Mouse (Mus musculus) ES-Bruce4 (cell line): ENCODE data around the gene Mgat4a. TPM values are rescaled to one million over a fixed set of nuclear protein-coding genes. Genes with fewer than 3 reads are reported as not detected.

Source experiments
- H3K27ac ChIP-seq: 2 replicates; pipeline ENCODE4 v1.5.1; 2012; ENCODE audit warnings: low read length, inconsistent platforms; ENCODE audit not compliant: insufficient read depth
- H3K27me3 ChIP-seq: 2 replicates; pipeline ENCODE4 v1.6.1; 2012; ENCODE audit warnings: mild to moderate bottlenecking, low read length, inconsistent platforms; ENCODE audit not compliant: control insufficient read depth, poor library complexity, insufficient read depth, severe bottlenecking
- H3K36me3 ChIP-seq: 2 replicates; pipeline ENCODE4 v1.6.1; 2012; ENCODE audit warnings: inconsistent platforms, mild to moderate bottlenecking, low read length, moderate library complexity; ENCODE audit not compliant: control insufficient read depth, poor library complexity, insufficient read depth, severe bottlenecking
- H3K4me1 ChIP-seq: one replicate; pipeline ENCODE4 v1.8.1; 2011; ENCODE audit warnings: low read length; ENCODE audit not compliant: control insufficient read depth, insufficient read depth
- H3K4me3 ChIP-seq: 2 replicates; pipeline ENCODE4 v1.5.1; 2011; ENCODE audit warnings: low read depth, mild to moderate bottlenecking, low read length
- H3K9ac ChIP-seq: 2 replicates; pipeline ENCODE4 v1.6.1; 2012; ENCODE audit warnings: low read depth, mild to moderate bottlenecking, inconsistent platforms; ENCODE audit not compliant: poor library complexity, severe bottlenecking
- H3K9me3 ChIP-seq: replicated peaks from 2 replicates; pipeline ENCODE4 v1.6.1; 2012; ENCODE audit warnings: mild to moderate bottlenecking, low read length, inconsistent platforms; ENCODE audit not compliant: control insufficient read depth, poor library complexity, insufficient read depth, severe bottlenecking
- CTCF ChIP-seq: IDR thresholded peaks from one replicate; pipeline ENCODE4 v1.8.1; 2011; ENCODE audit warnings: low read depth, low read length
- EP300 ChIP-seq: IDR thresholded peaks from 2 replicates; pipeline ENCODE4 v1.6.1; 2011; ENCODE audit warnings: low read depth, low read length; ENCODE audit not compliant: insufficient read depth
- POLR2A ChIP-seq: IDR thresholded peaks from one replicate; pipeline ENCODE4 v1.8.1; 2011; ENCODE audit warnings: low read length; ENCODE audit not compliant: insufficient read depth
- polyA plus RNA-seq: library from polyadenylated mRNA; stranded (reverse); fragments of >200 nt; gene quantifications from 2 replicates; pipeline ENCODE4 v1.2.4, GENCODE M21; 2011; ENCODE audit warnings: low read depth; ENCODE audit not compliant: missing spikeins, insufficient read depth, insufficient read length

The Mgat4a gene
- polyA plus RNA-seq, 1 experiment, result 9.2 TPM

DNA sequence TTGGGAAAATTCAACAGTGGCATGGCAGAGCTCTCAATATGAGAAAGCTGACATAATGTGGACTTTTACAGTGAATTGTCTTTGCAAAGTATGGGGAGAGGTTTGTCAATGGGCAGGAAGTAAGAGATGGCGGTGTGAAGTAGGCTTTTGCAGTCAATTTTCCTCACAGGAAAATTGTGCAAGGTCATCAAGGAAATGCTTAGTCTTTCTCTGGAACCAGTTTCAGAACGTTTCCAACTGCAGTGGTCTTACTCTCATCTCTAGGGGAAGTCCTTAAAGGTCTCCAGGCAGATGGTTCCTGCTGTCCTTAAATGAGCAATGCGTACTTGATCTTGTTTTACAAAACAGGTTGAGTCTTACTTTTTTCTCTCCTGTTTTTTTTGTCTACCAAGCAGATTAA, 53.8 kb downstream of the Mgat4a start:
- Histone ChIP-seq H3K4me1 (no peaks in the 10 kb centered on the region), H3K27ac (no peak overlapping the region)
- TF ChIP-seq EP300 (no peak), CTCF (no peak), POLR2A (no peak)

DNA sequence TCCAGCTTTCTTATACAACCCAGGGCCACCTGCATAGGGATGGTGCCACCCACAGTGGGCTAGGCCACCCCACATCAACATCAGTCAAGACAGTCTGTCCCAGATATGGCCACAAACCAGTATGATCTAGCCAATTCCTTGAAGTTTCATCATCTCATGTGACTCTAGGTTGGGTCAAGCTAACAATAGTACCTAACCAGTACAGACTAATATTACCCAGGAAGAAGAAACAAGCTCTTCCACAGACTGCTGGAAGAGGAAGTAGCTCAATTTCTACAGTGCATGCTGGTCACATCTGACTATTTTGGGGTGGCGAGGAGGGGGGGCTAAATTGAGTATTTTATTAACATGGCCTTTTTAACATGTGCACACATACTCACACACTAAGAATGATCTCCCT, 54.4 kb downstream of the Mgat4a start:
- Histone ChIP-seq H3K27ac (no peak overlapping the region), H3K9me3 (no peaks in the 10 kb centered on the region), H3K36me3 (no peaks in the 10 kb centered on the region), H3K4me1 (no peaks in the 10 kb centered on the region), H3K9ac (no peak overlapping the region), H3K27me3 (no peaks in the 10 kb centered on the region), H3K4me3 (no peak overlapping the region)
- no peak for TF ChIP-seq POLR2A
- TF ChIP-seq EP300, result no peak
- no peak for TF ChIP-seq CTCF

More for the DNA sequence above, 53.8 kb downstream of the Mgat4a start:
- no peaks in the 10 kb centered on the region for H3K9me3 ChIP-seq
- no peaks in the 10 kb centered on the region for H3K36me3 ChIP-seq
- H3K27me3 ChIP-seq, result no peaks in the 10 kb centered on the region
- no peak overlapping the region for H3K9ac ChIP-seq
- H3K4me3 ChIP-seq, result no peak overlapping the region

DNA sequence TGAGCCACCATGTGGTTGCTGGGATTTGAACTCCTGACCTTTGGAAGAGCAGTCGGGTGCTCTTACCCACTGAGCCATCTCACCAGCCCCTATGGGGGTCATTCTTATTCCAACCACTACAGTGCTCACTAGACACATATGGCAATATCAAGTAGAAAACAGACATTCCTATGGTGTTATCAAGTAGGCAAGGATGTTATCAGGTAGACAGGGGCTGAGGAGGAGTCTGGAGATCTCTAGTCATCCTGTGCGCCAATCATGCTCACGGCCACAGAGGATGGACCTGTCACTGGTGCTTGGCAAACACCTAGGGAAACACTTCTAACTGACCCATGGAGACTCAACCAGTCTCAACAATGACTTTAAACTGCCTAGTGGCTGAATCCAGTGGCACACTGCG, 56.2 kb downstream of the Mgat4a start:
- Histone ChIP-seq H3K9ac (no peak overlapping the region), H3K4me3 (no peak overlapping the region)

DNA sequence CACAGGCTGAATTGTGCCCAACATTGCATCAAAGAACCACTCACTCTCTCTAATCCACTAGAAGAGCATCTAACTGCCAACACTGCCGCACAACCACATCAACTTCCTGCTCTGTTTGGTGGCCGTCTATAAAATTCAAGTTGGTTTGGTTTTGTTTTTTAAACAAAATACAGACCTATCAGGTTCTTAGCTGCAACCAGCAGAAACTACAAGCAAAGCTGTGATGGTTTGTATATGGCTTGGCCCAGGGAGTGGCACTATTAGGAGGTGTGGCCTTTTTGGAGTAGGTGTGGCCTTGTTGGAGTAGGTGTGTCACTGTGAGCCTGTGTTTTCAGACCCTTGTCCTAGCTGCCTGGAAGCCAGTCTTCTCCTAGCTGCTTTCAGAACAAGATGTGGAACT, 59.5 kb downstream of the Mgat4a start:
- Histone ChIP-seq H3K4me1 (no peaks in the 10 kb centered on the region), H3K9me3 (no peaks in the 10 kb centered on the region), H3K4me3 (no peak overlapping the region), H3K36me3 (no peaks in the 10 kb centered on the region), H3K27me3 (no peaks in the 10 kb centered on the region), H3K9ac (no peak overlapping the region), H3K27ac (no peak overlapping the region)
- TF ChIP-seq EP300 (no peak), POLR2A (no peak), CTCF (no peak)

More for the DNA sequence above, 56.2 kb downstream of the Mgat4a start:
- H3K27ac ChIP-seq, result no peak overlapping the region
- no peaks in the 10 kb centered on the region for H3K27me3 ChIP-seq
- no peaks in the 10 kb centered on the region for H3K4me1 ChIP-seq
- H3K36me3 ChIP-seq, result no peaks in the 10 kb centered on the region
- TF ChIP-seq EP300, result no peak
- TF ChIP-seq POLR2A, result no peak
- TF ChIP-seq CTCF, result no peak
- H3K9me3 ChIP-seq, result no peaks in the 10 kb centered on the region

DNA sequence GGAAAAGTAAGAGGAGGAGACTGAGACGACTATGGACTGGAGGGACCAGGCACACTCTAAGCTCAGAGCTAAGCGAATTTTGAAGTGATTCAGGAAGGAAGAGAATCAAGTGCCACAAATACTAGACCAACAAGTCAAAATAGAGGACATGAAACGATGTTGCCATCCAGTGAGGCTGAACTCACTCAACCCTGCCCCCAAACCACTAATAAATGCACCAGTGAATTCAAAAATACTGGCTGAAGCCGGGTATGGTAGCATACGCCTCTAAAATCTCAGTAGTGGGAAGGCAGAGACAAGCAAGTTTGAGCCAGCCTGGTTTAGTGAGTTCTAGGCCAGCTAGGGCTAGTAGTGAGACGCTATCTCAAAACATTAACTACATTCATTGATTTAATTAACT, 60.1 kb downstream of the Mgat4a start:
- Histone ChIP-seq H3K27ac (no peak overlapping the region), H3K4me1 (no peaks in the 10 kb centered on the region), H3K36me3 (no peaks in the 10 kb centered on the region), H3K9me3 (no peaks in the 10 kb centered on the region), H3K9ac (no peak overlapping the region), H3K4me3 (no peak overlapping the region), H3K27me3 (no peaks in the 10 kb centered on the region)
- no peak for TF ChIP-seq POLR2A
- no peak for TF ChIP-seq CTCF
- TF ChIP-seq EP300, result no peak

DNA sequence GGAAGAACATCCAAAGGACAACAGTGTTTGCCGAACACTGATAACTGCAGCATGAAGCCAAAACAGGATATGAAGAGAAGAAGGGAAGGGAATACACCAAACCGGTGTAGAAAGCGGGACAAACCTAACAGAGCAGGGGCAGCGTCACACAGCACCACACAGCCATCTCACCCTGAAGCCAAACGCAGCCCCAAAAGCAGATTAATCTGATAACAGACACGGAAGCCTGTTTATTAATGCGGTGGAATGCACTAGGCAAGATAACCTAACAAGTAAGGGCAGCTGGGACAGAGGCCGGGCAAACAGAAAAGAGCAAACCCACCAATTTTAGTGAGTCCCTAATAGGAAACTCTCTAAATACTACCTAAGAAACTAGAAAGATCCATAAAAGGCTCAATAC, 61.1 kb downstream of the Mgat4a start:
- no peak overlapping the region for H3K9ac ChIP-seq
- no peaks in the 10 kb centered on the region for H3K36me3 ChIP-seq
- no peak overlapping the region for H3K4me3 ChIP-seq
- no peaks in the 10 kb centered on the region for H3K4me1 ChIP-seq
- no peaks in the 10 kb centered on the region for H3K9me3 ChIP-seq
- no peaks in the 10 kb centered on the region for H3K27me3 ChIP-seq
- no peak overlapping the region for H3K27ac ChIP-seq
- TF ChIP-seq EP300 (no peak), CTCF (no peak), POLR2A (no peak)

DNA sequence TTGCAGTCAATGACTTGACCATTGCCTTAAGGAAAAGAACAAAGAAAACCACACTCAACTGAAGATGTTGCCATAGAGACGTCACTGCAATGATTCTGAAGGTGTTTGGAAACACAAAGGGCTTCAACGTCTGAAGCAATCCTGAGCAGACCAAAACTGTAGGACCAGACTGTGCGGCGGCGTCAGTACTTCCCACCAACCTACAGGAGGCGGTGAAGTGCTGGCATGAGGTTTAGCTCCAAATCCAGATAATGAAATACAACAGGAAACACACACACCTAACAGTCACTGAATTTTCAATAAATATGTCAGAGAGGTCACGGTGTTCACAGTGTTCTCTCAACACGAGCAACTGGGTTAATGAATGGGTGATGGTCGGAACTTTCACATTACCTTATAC, 61.7 kb downstream of the Mgat4a start:
- Histone ChIP-seq H3K9me3 (no peaks in the 10 kb centered on the region), H3K9ac (no peak overlapping the region), H3K27me3 (no peaks in the 10 kb centered on the region), H3K4me3 (no peak overlapping the region), H3K4me1 (no peaks in the 10 kb centered on the region), H3K36me3 (no peaks in the 10 kb centered on the region), H3K27ac (no peak overlapping the region)
- TF ChIP-seq POLR2A, result no peak
- peak; percentile 45 for TF ChIP-seq CTCF
- no peak for TF ChIP-seq EP300
